In the genomic region with DNA sequence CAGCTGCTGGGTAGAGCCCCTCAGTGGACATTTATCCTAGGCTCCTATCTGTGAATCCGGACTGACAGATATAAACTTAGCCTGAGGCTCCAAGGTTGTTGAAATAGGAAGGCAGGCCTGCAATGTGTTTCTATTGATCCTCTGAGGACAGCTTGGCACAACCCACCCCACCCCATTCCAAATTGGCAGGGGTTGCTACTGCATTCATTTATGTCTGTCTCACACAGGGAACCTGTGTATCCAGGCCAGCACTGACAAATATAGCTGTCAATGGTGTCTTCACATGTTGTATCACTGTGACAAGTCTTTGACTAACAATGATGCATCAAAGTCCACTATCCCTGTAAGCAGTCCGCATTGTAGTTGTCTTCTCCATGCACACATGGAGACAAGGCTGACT, we compare ENCODE assay signal across 21 mouse cellular contexts.
DNase-seq lines count a peak whose midpoint lies in the region; ATAC-seq and TF ChIP-seq lines count a peak whose summit lies in the region.
"Had no signal": no experiment of that assay in that cellular context is flagged by ENCODE, and none has a peak within 500 bp of the region (broad histone marks: within the 10 kb centered on the region; RNA-seq: fewer than 3 reads in every experiment).

No protein-coding gene starts in this region.

- no peak for TF ChIP-seq CTCF in forebrain, postnatal 0 days (IDR thresholded peaks at IDR 0.05; ENCODE audit: low read depth)
- no peak for TF ChIP-seq CTCF in midbrain, postnatal 0 days (IDR thresholded peaks at IDR 0.05)

- no peak overlapping the region for H3K4me2 ChIP-seq in forebrain, postnatal 0 days (ENCODE audit: low read depth)
- H3K4me2 ChIP-seq in forebrain, embryonic 14.5 days (ENCODE audit: low read length): no peak overlapping the region
- no peak overlapping the region for H3K4me2 ChIP-seq in midbrain, postnatal 0 days (ENCODE audit: low read depth, low read length, poor library complexity, severe bottlenecking)
- no peak overlapping the region for H3K4me2 ChIP-seq in midbrain, embryonic 15.5 days
- H3K4me2 ChIP-seq: embryonic facial prominence, embryonic 15.5 days; heart, embryonic 13.5 days had no signal

- H3K36me3 ChIP-seq in forebrain, postnatal 0 days (ENCODE audit: insufficient read depth): no peaks in the 10 kb centered on the region
- no peaks in the 10 kb centered on the region for H3K36me3 ChIP-seq in forebrain, embryonic 14.5 days (ENCODE audit: control insufficient read depth, insufficient read depth, low read length)
- no peaks in the 10 kb centered on the region for H3K36me3 ChIP-seq in midbrain, postnatal 0 days (ENCODE audit: insufficient read depth, low read length)
- H3K36me3 ChIP-seq in midbrain, embryonic 15.5 days (replicated peaks): no peaks in the 10 kb centered on the region
- H3K36me3 ChIP-seq: embryonic facial prominence, embryonic 15.5 days; forebrain, embryonic 10.5 days; heart, embryonic 13.5 days had no signal

- 73% methylated on average over 2 of the region's 2 CpGs for WGBS in forebrain, postnatal 0 days
- WGBS in forebrain, embryonic 14.5 days: 83% methylated on average over 2 of the region's 2 CpGs
- 87% methylated on average over 2 of the region's 2 CpGs for WGBS in midbrain, postnatal 0 days
- 86% methylated on average over 2 of the region's 2 CpGs for WGBS in midbrain, embryonic 15.5 days

- H3K9me3 ChIP-seq in forebrain, postnatal 0 days (ENCODE audit: low read length): no peaks in the 10 kb centered on the region
- no peaks in the 10 kb centered on the region for H3K9me3 ChIP-seq in forebrain, embryonic 14.5 days (replicated peaks; ENCODE audit: control insufficient read depth, low read length)
- no peaks in the 10 kb centered on the region for H3K9me3 ChIP-seq in midbrain, postnatal 0 days (ENCODE audit: low read length)
- no peaks in the 10 kb centered on the region for H3K9me3 ChIP-seq in midbrain, embryonic 15.5 days
- H3K9me3 ChIP-seq: embryonic facial prominence, embryonic 15.5 days; forebrain, embryonic 10.5 days; heart, embryonic 13.5 days had no signal

- no peaks in the 10 kb centered on the region for H3K4me1 ChIP-seq in forebrain, postnatal 0 days (ENCODE audit: insufficient read depth)
- no peaks in the 10 kb centered on the region for H3K4me1 ChIP-seq in forebrain, embryonic 14.5 days (ENCODE audit: control insufficient read depth, insufficient read depth, low read length)
- H3K4me1 ChIP-seq in midbrain, postnatal 0 days (ENCODE audit: insufficient read depth, low read length): no peaks in the 10 kb centered on the region
- no peaks in the 10 kb centered on the region for H3K4me1 ChIP-seq in midbrain, embryonic 15.5 days
- H3K4me1 ChIP-seq: embryonic facial prominence, embryonic 15.5 days; forebrain, embryonic 10.5 days; heart, embryonic 13.5 days had no signal

- H3K9ac ChIP-seq in forebrain, postnatal 0 days: no peak overlapping the region
- H3K9ac ChIP-seq in forebrain, embryonic 14.5 days (ENCODE audit: low read length): no peak overlapping the region
- no peak overlapping the region for H3K9ac ChIP-seq in midbrain, postnatal 0 days (replicated peaks; ENCODE audit: low read length, poor library complexity, severe bottlenecking)
- H3K9ac ChIP-seq in midbrain, embryonic 15.5 days: no peak overlapping the region
- H3K9ac ChIP-seq: embryonic facial prominence, embryonic 15.5 days; heart, embryonic 13.5 days had no signal

- DNase-seq in forebrain, postnatal 0 days: peak; percentile 8
- no peak for DNase-seq in forebrain, embryonic 14.5 days (ENCODE audit: low spot score)
- peak; percentile 6 to 34 for DNase-seq in layer of hippocampus, postnatal 14 days (ENCODE audit: low spot score in 2 of 2)
- DNase-seq in layer of hippocampus, adult 18-20 months (ENCODE audit: low spot score in 2 of 2): no peak
- DNase-seq in midbrain, postnatal 0 days (ENCODE audit: low spot score): peak; percentile 16
- DNase-seq in kidney, postnatal 4 days: no peak
- DNase-seq: adrenal gland, adult 8-10 months; adrenal gland, postnatal 36 days; cerebellum, adult 11 months; cerebellum, adult 9-10 months; embryo, embryonic 11 days; gastrocnemius, adult 2 months; gastrocnemius, postnatal 25 days; heart, postnatal 36 days; kidney, adult 2 months had no signal

- ATAC-seq in forebrain, postnatal 0 days: peak; percentile 47
- no peak for ATAC-seq in forebrain, embryonic 14.5 days
- ATAC-seq in midbrain, postnatal 0 days (ENCODE audit: low FRiP score): no peak
- ATAC-seq in midbrain, embryonic 15.5 days (replicated peaks): no peak
- ATAC-seq: intestine, embryonic 16.5 days had no signal

- H3K4me3 ChIP-seq in forebrain, postnatal 0 days (ENCODE audit: low read depth, low read length): no peak overlapping the region
- H3K4me3 ChIP-seq in forebrain, embryonic 14.5 days (ENCODE audit: low read depth, low read length): no peak overlapping the region
- H3K4me3 ChIP-seq in midbrain, postnatal 0 days (ENCODE audit: low read depth, low read length): no peak overlapping the region
- H3K4me3 ChIP-seq in midbrain, embryonic 15.5 days: no peak overlapping the region
- H3K4me3 ChIP-seq: embryonic facial prominence, embryonic 15.5 days; erythroblast, embryonic 14.5 days; forebrain, embryonic 10.5 days; gastrocnemius, adult 2 months; heart, embryonic 13.5 days had no signal

- no peak overlapping the region for H3K27ac ChIP-seq in forebrain, postnatal 0 days (ENCODE audit: low read depth, low read length)
- H3K27ac ChIP-seq in forebrain, embryonic 14.5 days (ENCODE audit: low read depth, low read length): no peak overlapping the region
- no peak overlapping the region for H3K27ac ChIP-seq in midbrain, postnatal 0 days (ENCODE audit: low read depth, low read length)
- no peak overlapping the region for H3K27ac ChIP-seq in midbrain, embryonic 15.5 days
- H3K27ac ChIP-seq: embryonic facial prominence, embryonic 15.5 days; forebrain, embryonic 10.5 days; gastrocnemius, adult 2 months; heart, embryonic 13.5 days had no signal

- H3K27me3 ChIP-seq in forebrain, postnatal 0 days (ENCODE audit: insufficient read depth, low read length): no peaks in the 10 kb centered on the region
- H3K27me3 ChIP-seq in forebrain, embryonic 14.5 days (replicated peaks; ENCODE audit: control insufficient read depth, insufficient read depth, low read length): no peaks in the 10 kb centered on the region
- H3K27me3 ChIP-seq in midbrain, postnatal 0 days (ENCODE audit: insufficient read depth, low read length): no peaks in the 10 kb centered on the region
- H3K27me3 ChIP-seq in midbrain, embryonic 15.5 days (replicated peaks): no peaks in the 10 kb centered on the region
- H3K27me3 ChIP-seq: embryonic facial prominence, embryonic 15.5 days; heart, embryonic 13.5 days had no signal

Comparison
In these comparisons a context has a peak if more than half of its experiments do, and no peak if none do; other contexts are left out.
1. DNase-seq: peak in forebrain, postnatal 0 days (single experiment), layer of hippocampus, postnatal 14 days (2 of 2) and midbrain, postnatal 0 days (single experiment); none in forebrain, embryonic 14.5 days (single experiment), layer of hippocampus, adult 18-20 months (0 of 2) and kidney, postnatal 4 days (0 of 2).